Mouse (Mus musculus) hindbrain, embryonic 15.5 days (tissue): ENCODE measurements around the gene Tacc2. TPM values are rescaled to one million over a fixed set of nuclear protein-coding genes. Genes with fewer than 3 reads are reported as not detected.

ENCODE experiments used
- ATAC-seq: fragments of 200-750 bp; cut with Nextera tagmentation; 2 replicates; pipeline ENCODE4 v1.8.0; 2017; ENCODE audit warnings: low read depth, moderate number of reproducible peaks, moderate TSS enrichment; ENCODE audit not compliant: low FRiP score
- H3K27ac ChIP-seq: fragments of 300-500 bp; sonication (generic); replicated peaks from 2 replicates; pipeline ENCODE4 v1.5.1; 2015; ENCODE audit warnings: mild to moderate bottlenecking, inconsistent platforms
- H3K27me3 ChIP-seq: fragments of 300-500 bp; sonication (generic); 2 replicates; pipeline ENCODE4 v1.6.1; 2015; ENCODE audit warnings: control low read depth, inconsistent platforms
- H3K36me3 ChIP-seq: fragments of 300-500 bp; sonication (generic); 2 replicates; pipeline ENCODE4 v1.6.1; 2015; ENCODE audit warnings: control low read depth, inconsistent platforms
- H3K4me1 ChIP-seq: fragments of 300-500 bp; sonication (generic); replicated peaks from 2 replicates; pipeline ENCODE4 v1.6.1; 2015; ENCODE audit warnings: control low read depth, inconsistent platforms
- H3K4me2 ChIP-seq: fragments of 300-500 bp; sonication (generic); 2 replicates; pipeline ENCODE4 v1.6.1; 2015; ENCODE audit warnings: moderate library complexity, mild to moderate bottlenecking, inconsistent platforms
- H3K4me3 ChIP-seq: fragments of 300-500 bp; sonication (generic); 2 replicates; pipeline ENCODE4 v1.5.1; 2015; ENCODE audit warnings: mild to moderate bottlenecking, inconsistent platforms
- H3K9ac ChIP-seq: fragments of 300-500 bp; sonication (generic); 2 replicates; pipeline ENCODE4 v1.6.1; 2015; ENCODE audit warnings: inconsistent platforms
- H3K9me3 ChIP-seq: fragments of 300-500 bp; sonication (generic); 2 replicates; pipeline ENCODE4 v1.6.1; 2016; ENCODE audit warnings: control low read depth, inconsistent platforms
- WGBS: fragments of 180-500 bp; shearing (Covaris S2); methylation state at CpG from one replicate; pipeline ENCODE4 v1.1.7; 2015; 5-methylcytosine and 5-hydroxymethylcytosine counted together
- polyA plus RNA-seq: library from polyadenylated mRNA; unstranded; fragments of >200 nt; fragmentation: Nextera tagmentation; extraction: Ambion mirVana; gene quantifications from 2 replicates; pipeline ENCODE4 v1.2.1, GENCODE M21; 2015

Gene Tacc2
- polyA plus RNA-seq, 1 experiment from 2014 or later: 65.3 TPM

DNA sequence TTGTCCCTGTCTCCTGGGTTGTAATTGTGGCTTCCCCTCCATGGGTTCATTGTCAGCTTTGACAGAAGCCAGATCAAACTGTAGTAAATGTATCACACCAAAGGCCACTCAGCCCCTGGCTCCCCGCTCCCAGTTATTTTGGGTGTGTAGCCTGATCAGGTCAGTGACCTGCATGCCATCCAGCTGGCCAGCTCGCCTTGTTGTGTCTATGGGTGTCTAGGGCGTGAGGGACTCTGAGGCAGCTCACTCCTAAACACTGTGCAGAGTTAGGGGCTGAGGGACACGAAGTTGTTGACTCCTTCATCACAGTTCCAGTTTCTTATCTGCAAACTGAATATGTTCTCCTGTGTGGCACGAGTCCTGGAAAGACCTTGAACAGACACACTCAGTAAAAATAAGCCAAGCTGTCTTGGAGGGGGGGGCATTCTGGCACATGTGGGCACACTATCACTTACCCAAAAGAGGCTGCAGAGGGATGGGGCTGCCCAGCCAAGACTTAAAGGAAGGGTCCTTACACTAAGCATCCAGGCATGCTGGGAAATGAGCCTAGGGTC lies 203.7 kb downstream of the Tacc2 start:
- WGBS: 85% methylated on average over 5 of the region's 5 CpGs
- H3K4me2 ChIP-seq: no peak overlapping the region
- H3K4me3 ChIP-seq: no peak overlapping the region
- H3K4me1 ChIP-seq: no peaks in the 10 kb centered on the region
- H3K27ac ChIP-seq: no peak overlapping the region
- no peak overlapping the region for H3K9ac ChIP-seq
- no peaks in the 10 kb centered on the region for H3K27me3 ChIP-seq
- ATAC-seq: no peak
- no peaks in the 10 kb centered on the region for H3K9me3 ChIP-seq
- no peaks in the 10 kb centered on the region for H3K36me3 ChIP-seq

DNA sequence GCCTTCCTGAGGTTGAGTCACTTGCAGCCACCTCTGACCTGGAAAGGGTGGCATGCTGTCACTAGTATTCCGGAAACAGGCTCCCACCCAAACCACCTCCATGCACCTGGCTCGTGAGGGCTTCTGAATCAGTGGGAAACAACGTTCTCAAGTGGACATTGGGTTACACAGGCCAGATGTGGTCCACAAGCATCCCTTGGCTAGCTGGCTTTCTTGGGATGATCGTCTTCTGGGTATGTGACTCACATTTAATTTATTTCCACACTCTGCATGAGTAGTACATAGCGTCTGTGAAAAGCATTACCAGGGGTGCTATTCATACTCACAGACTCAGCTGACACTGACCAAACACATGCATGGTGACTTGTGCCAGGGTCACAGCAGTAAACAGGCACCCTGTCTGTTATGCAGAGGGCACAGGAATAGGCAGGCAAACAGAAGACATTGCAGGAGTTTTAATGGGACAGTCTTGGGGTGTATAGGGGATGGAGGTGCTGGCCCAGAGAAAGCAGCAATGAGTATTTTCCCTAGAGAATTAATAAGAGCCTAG lies 205.3 kb downstream of the Tacc2 start:
- Histone ChIP-seq H3K9ac (no peak overlapping the region), H3K4me3 (no peak overlapping the region), H3K27me3 (no peaks in the 10 kb centered on the region), H3K36me3 (no peaks in the 10 kb centered on the region), H3K4me2 (no peak overlapping the region), H3K9me3 (no peaks in the 10 kb centered on the region), H3K27ac (no peak overlapping the region), H3K4me1 (no peaks in the 10 kb centered on the region)
- 86% methylated on average over 5 of the region's 5 CpGs for WGBS
- no peak for ATAC-seq

DNA sequence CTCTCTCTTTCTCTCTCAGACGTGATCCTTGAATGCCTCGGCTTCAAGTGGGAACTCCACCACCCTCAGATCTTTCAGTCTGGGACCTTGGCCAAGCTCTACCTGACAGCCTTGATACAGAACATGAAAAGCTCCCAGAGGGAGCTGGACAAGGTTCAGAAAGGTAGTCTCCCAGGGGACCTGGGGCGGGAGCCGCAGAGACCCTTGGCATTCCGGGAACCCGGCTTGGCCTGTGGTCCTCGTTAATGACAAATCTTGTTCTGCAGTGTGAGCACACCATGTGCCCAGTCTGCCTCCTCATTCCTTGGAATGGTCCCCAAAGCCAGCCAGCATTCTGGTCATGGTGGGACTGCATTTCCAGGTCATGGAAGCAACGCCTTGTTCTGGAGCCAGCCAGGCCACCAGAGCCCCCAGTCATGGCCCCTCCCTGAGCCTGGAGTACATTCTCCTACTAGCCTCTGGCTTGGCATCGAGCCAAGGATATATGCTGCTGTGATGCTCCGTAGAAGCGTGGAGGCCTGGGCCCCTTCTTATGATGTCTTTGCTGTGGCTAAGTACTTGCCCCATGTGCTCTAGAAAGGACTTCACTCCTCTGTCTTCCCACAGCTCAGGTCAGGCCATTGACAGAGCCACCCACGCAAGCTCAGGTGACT lies 208.8 kb downstream of the Tacc2 start:
- no peak for ATAC-seq
- no peaks in the 10 kb centered on the region for H3K27me3 ChIP-seq

DNA sequence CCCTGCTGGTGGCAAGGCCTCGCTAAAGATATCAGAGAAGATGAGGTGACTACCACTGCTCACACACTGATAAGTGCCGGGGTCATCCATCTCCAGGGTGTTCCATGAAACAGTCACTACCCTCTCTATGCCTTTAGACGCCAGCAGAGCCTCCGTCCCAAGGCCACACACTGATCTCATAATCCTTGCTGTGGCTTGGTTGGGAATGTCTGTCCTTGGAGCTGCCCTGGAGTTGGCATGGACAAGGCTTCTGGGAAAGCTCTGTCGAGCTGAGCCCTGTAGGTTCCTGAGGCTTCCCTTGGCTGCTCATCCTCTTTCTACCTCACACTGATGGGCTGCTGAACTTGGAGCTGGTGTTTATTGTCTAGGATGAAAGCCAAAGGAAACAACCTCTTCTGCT lies 209.5 kb downstream of the Tacc2 start:
- WGBS: 81% methylated on average over 5 of the region's 5 CpGs
- no peak overlapping the region for H3K4me2 ChIP-seq

More for the DNA sequence above, 208.8 kb downstream of the Tacc2 start:
- WGBS: 73% methylated on average over 12 of the region's 12 CpGs
- H3K27ac ChIP-seq: no peak overlapping the region
- H3K4me1 ChIP-seq: no peaks in the 10 kb centered on the region
- no peaks in the 10 kb centered on the region for H3K36me3 ChIP-seq
- no peak overlapping the region for H3K9ac ChIP-seq
- H3K9me3 ChIP-seq: no peaks in the 10 kb centered on the region
- no peak overlapping the region for H3K4me3 ChIP-seq
- H3K4me2 ChIP-seq: no peak overlapping the region

DNA sequence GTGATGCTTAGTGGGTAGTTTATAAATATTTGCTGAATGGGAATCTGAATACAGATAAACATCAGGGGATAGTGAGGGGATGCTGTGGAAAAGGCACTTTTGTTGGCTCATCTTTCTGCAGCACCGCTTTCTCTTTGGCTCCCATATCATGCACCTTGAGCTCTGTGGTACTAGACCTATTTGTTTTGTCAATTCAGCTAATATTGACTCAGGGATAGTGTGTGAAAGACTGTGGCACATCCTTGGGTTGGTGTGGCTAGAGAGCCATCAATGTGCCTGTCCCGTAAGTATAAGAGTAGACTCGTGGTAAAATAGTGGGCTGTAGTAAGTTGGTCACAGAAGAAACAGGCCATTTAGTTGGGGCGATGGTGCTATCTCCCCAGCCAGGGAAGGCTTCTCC lies 210.3 kb downstream of the Tacc2 start:
- no peak for ATAC-seq
- no peaks in the 10 kb centered on the region for H3K36me3 ChIP-seq
- H3K9ac ChIP-seq: no peak overlapping the region
- H3K4me3 ChIP-seq: no peak overlapping the region
- WGBS: 94% methylated on average over 4 of the region's 4 CpGs
- no peak overlapping the region for H3K27ac ChIP-seq
- no peaks in the 10 kb centered on the region for H3K9me3 ChIP-seq
- H3K27me3 ChIP-seq: no peaks in the 10 kb centered on the region
- no peaks in the 10 kb centered on the region for H3K4me1 ChIP-seq
- H3K4me2 ChIP-seq: no peak overlapping the region

More for the DNA sequence above, 209.5 kb downstream of the Tacc2 start:
- Histone ChIP-seq H3K27ac (no peak overlapping the region), H3K4me1 (no peaks in the 10 kb centered on the region), H3K9ac (no peak overlapping the region), H3K9me3 (no peaks in the 10 kb centered on the region), H3K4me3 (no peak overlapping the region), H3K27me3 (no peaks in the 10 kb centered on the region), H3K36me3 (no peaks in the 10 kb centered on the region)
- ATAC-seq: no peak

DNA sequence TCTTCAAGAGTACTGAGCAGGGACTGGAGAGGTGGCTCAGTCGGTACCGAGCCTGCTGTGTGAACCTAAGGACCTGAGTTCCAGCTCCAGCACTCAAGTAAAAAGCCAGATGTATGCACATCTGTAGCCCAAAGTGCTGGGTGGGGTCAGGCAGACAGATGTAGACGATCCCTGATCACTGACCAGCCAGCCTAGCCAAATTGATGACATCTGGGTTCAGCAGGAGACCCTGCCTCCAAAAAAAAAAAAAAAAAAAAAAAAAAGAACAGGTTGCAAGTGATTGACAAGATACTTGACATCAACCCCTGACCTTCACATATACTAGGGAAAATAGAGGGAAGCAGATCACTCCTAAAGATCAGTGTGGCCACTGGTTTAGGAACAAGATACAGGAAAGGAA lies 211.7 kb downstream of the Tacc2 start:
- Histone ChIP-seq H3K9me3 (no peaks in the 10 kb centered on the region), H3K36me3 (no peaks in the 10 kb centered on the region), H3K27ac (no peak overlapping the region), H3K27me3 (no peaks in the 10 kb centered on the region), H3K4me1 (no peaks in the 10 kb centered on the region), H3K4me3 (no peak overlapping the region), H3K9ac (no peak overlapping the region), H3K4me2 (no peak overlapping the region)
- 91% methylated on average over 3 of the region's 3 CpGs for WGBS
- ATAC-seq: no peak

DNA sequence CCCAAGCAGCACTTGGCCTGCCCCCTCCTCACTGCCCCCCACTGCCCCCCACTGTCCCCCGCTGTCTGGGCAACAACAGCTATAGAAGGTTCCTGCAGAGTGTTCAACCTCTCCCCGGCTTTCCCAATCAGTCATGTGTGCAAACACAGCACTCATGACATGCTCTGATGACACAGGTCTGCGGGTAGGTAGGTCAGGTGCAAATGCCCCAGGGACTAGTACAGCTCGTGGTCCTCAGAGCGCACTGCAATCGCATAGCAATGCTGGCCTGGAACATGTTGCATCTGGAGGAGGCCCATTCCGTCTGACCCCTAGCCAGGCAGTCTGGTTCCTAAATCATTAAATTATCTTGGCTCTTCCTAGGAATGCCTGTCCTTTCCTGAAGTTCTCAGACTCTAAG lies 212.2 kb downstream of the Tacc2 start:
- Histone ChIP-seq H3K4me3 (no peak overlapping the region), H3K4me1 (no peaks in the 10 kb centered on the region), H3K4me2 (no peak overlapping the region), H3K36me3 (no peaks in the 10 kb centered on the region), H3K27ac (no peak overlapping the region), H3K9ac (no peak overlapping the region), H3K27me3 (no peaks in the 10 kb centered on the region), H3K9me3 (no peaks in the 10 kb centered on the region)
- WGBS: 83% methylated on average over 7 of the region's 7 CpGs
- no peak for ATAC-seq

DNA sequence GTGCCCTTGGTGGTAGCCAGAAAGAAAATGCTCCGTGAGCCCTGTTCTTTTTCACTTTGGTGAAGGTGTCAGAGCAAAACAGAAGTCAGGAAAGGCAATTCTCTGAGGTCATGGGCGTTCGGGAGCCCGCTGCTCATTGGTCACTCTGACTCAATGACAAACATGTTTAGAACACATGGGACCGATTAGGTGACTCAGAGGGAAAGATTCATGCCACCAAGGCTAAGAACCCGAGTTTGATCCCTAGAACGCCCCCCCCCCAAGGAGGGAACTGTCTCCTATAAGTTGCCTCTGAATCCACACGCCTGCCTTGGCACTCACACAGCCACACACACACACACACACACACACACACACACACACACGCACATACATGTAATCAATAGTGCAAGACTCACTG lies 216.4 kb downstream of the Tacc2 start:
- no peak for ATAC-seq
- WGBS: 87% methylated on average over 9 of the region's 9 CpGs
- H3K27ac ChIP-seq: no peak overlapping the region
- no peaks in the 10 kb centered on the region for H3K4me1 ChIP-seq
- H3K4me2 ChIP-seq: no peak overlapping the region
- H3K36me3 ChIP-seq: no peaks in the 10 kb centered on the region
- H3K4me3 ChIP-seq: no peak overlapping the region
- no peaks in the 10 kb centered on the region for H3K9me3 ChIP-seq
- H3K27me3 ChIP-seq: no peaks in the 10 kb centered on the region
- no peak overlapping the region for H3K9ac ChIP-seq

DNA sequence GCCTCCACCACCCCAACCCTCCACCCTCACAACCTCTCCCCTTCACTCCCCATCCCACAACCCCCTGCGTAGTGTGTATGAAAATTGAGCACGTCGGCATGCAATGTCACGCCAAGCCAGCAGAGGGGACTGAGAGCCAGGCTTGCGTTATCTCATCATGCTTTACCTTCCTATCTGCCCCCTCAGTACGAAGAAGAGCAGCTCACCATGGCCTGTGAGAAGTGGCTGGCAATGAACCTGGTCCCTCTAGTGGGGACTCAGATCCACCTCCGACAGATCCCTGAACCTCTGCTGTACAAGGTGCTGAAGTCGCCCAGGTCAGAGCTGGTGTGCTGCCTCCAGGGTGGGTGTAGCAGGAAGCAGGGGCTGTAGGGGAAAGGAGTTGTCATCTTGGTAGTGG lies 219.5 kb downstream of the Tacc2 start:
- Histone ChIP-seq H3K4me3 (no peak overlapping the region), H3K27me3 (no peaks in the 10 kb centered on the region), H3K9me3 (no peaks in the 10 kb centered on the region), H3K4me2 (no peak overlapping the region), H3K4me1 (no peaks in the 10 kb centered on the region), H3K9ac (no peak overlapping the region), H3K27ac (no peak overlapping the region), H3K36me3 (no peaks in the 10 kb centered on the region)
- no peak for ATAC-seq
- WGBS: 68% methylated on average over 8 of the region's 8 CpGs

DNA sequence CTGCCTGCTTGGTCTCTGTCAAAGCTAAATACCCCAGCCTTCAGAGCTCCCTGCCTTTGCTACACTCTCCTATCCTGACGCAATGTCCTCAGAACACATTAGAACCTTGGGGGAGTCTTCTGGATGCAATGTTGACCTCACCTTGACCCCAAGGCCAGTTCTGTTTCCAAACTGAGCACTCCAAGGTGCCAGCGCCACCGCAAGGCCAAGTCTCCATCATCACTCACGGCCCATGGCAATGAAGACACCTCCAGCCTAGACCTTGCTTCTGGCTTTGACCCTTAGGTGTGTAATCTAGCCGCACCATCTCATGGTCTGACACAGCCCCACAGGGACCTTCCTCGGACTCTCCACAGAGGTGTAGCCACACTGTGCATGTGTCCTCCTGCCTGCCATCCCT lies 220.3 kb downstream of the Tacc2 start:
- no peak overlapping the region for H3K4me3 ChIP-seq
- H3K36me3 ChIP-seq: no peaks in the 10 kb centered on the region
- H3K9ac ChIP-seq: no peak overlapping the region
- no peak overlapping the region for H3K4me2 ChIP-seq
- no peaks in the 10 kb centered on the region for H3K4me1 ChIP-seq
- 89% methylated on average over 6 of the region's 6 CpGs for WGBS
- ATAC-seq: no peak
- H3K9me3 ChIP-seq: no peaks in the 10 kb centered on the region
- H3K27me3 ChIP-seq: no peaks in the 10 kb centered on the region
- H3K27ac ChIP-seq: no peak overlapping the region

DNA sequence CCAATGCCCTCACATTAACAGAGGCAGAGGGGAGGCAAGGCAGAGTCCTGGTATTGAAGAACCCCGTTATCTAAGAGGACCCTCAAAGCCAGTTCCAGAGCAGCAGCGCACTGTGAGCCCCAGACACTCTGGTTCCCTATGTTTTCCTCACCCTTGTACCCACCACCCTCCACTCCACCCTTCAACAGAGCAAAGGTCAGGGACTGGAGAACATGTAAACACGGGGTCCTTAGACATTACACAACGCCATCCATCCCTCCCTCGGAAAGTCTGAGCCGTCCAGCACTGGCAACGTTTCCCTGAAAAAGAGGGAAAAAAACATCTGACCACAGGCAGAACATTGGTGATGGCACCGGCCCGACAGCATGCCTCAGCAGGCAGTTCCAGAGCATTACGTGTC lies 222.2 kb downstream of the Tacc2 start:
- H3K9ac ChIP-seq: no peak overlapping the region
- no peaks in the 10 kb centered on the region for H3K27me3 ChIP-seq
- no peak overlapping the region for H3K4me2 ChIP-seq
- no peak for ATAC-seq
- H3K9me3 ChIP-seq: no peaks in the 10 kb centered on the region
- H3K36me3 ChIP-seq: no peaks in the 10 kb centered on the region
- 92% methylated on average over 10 of the region's 10 CpGs for WGBS
- no peak overlapping the region for H3K4me3 ChIP-seq
- no peaks in the 10 kb centered on the region for H3K4me1 ChIP-seq
- no peak overlapping the region for H3K27ac ChIP-seq

DNA sequence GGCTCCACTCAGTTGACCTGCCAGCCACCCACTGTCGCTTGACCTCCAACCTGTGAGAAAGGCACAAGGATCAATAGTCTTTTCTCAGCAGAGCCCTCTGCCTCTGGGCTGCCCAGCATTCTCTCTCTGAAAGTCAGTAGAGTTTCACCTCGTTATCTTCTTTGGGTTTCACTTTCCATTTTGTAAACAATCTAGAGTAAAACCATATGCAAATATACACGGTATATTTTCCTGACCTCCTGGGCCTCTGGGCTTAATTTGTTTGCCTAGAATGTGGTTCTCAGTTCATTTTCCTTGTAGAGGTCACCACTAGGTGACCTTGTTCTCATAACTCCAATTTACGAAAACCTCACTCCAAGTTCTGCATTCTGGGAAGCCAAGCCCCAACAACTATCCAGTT lies 223.4 kb downstream of the Tacc2 start:
- H3K27ac ChIP-seq: no peak overlapping the region
- no peak for ATAC-seq
- H3K4me1 ChIP-seq: no peaks in the 10 kb centered on the region
- no peak overlapping the region for H3K4me2 ChIP-seq
- H3K9ac ChIP-seq: no peak overlapping the region
- no peaks in the 10 kb centered on the region for H3K9me3 ChIP-seq
- H3K36me3 ChIP-seq: no peaks in the 10 kb centered on the region
- H3K4me3 ChIP-seq: no peak overlapping the region
- 77% methylated on average over 4 of the region's 4 CpGs for WGBS
- no peaks in the 10 kb centered on the region for H3K27me3 ChIP-seq

DNA sequence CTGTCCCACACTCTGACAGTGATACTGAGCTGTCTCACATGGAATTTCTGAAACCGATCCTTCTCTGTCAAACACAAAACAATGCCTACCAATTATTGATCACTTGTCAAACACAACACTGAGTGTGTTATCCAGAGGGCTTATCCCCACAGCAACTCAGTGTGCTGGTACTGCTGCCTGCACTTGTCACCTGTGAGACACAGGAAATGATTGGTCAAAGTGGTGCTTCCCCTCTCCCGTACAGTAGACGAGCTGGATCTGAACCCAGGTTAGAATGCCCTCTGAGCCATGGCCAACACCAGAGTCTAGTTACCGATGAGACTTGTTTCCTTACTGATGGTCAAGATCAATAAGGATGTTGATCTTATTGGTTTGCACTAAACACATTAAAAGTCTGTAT lies 224.6 kb downstream of the Tacc2 start:
- Histone ChIP-seq H3K27me3 (no peaks in the 10 kb centered on the region), H3K27ac (no peak overlapping the region), H3K9ac (no peak overlapping the region), H3K9me3 (no peaks in the 10 kb centered on the region), H3K4me2 (no peak overlapping the region), H3K36me3 (no peaks in the 10 kb centered on the region), H3K4me1 (no peaks in the 10 kb centered on the region), H3K4me3 (no peak overlapping the region)
- WGBS: 90% methylated on average over 4 of the region's 4 CpGs
- no peak for ATAC-seq
